Mouse (Mus musculus) cerebellum, adult 18-20 months (tissue): ENCODE measurements around the gene Olfr633.
"Not testable (repeated sequence)": the region's sequence is repeated elsewhere in the genome, so short reads cannot be mapped to it uniquely, and the experiment has no call there.

Source experiments
- DNase-seq, 2 experiments: peaks; one replicate each; pipeline ENCODE4 v3.0.0; 2021

Olfr633 gene

GRCm38 (mm10) chr7:103944137-103944536 is at the start of gene Olfr633:
Olfr633 (plus strand) TSS chr7:103944437.
- DNase-seq, result no peak

GRCm38 (mm10) chr7:103903187-103903586 is 41.0 kb upstream of the Olfr633 start, which contains the start of gene Olfr65:
Olfr65 (plus strand) TSS chr7:103903487.
- no peak for DNase-seq

- DNase-seq, result no peak
These were observed 34.2 kb upstream of the Olfr633 start for GRCm38 (mm10) chr7:103910047-103910446.

GRCm38 (mm10) chr7:103912969-103913511 is 31.2 kb upstream of the Olfr633 start:
- no peak for DNase-seq

- no peak for DNase-seq
These were observed 28.9 kb upstream of the Olfr633 start for GRCm38 (mm10) chr7:103915338-103915737.

- no peak for DNase-seq
These were observed 15.7 kb upstream of the Olfr633 start, which contains the start of gene Olfr631 for GRCm38 (mm10) chr7:103928525-103928924. Olfr631 (plus strand) TSS chr7:103928825.

GRCm38 (mm10) chr7:103934264-103934663 is 10.0 kb upstream of the Olfr633 start, which contains the start of gene Olfr632:
Olfr632 (plus strand) TSS chr7:103934347.
- DNase-seq, result no peak

GRCm38 (mm10) chr7:103942730-103943129 is 1.5 kb upstream of the Olfr633 start:
- DNase-seq, result no peak

- DNase-seq, result not testable (repeated sequence)
These were observed 22.6 kb downstream of the Olfr633 start for GRCm38 (mm10) chr7:103966873-103967272.

- no peak for DNase-seq
These were observed 26.6 kb downstream of the Olfr633 start, which contains the start of gene Olfr635 for GRCm38 (mm10) chr7:103970852-103971251. Olfr635 (plus strand) TSS chr7:103971152.

- DNase-seq, result no peak
These were observed 27.5 kb downstream of the Olfr633 start for GRCm38 (mm10) chr7:103971782-103972181.

- DNase-seq, result no peak
These were observed 54.2 kb downstream of the Olfr633 start, which contains the start of gene Olfr638 for GRCm38 (mm10) chr7:103998446-103998845. Olfr638 (plus strand) TSS chr7:103998746.
